Mouse (Mus musculus): ENCODE data around the gene Inca1. TPM values are rescaled to one million over a fixed set of nuclear protein-coding genes. Genes with fewer than 3 reads are reported as not detected.
A peak's percentile ranks its signal among the peaks of the same experiment; 100 is the strongest.

Inca1 gene
- polyA plus RNA-seq, 1 experiment from 2014 or later: 0.75 TPM

GRCm38 (mm10) chr11:70646691-70647650, 53.0 kb downstream of the Inca1 start, which contains the start of the genes Rnf167 and Slc25a11:
Gene Rnf167 (plus strand): TSS chr11:70647235.
Gene Slc25a11 (minus strand): TSS chr11:70647479.
- peaks cover 66% of the 10 kb centered on the region for H3K36me3 ChIP-seq
- WGBS: under 1% methylated on average over 63 of the region's 63 CpGs

GRCm38 (mm10) chr11:70646259-70646555, 53.7 kb downstream of the Inca1 start:
- Histone ChIP-seq H3K9ac (peak overlapping the region; percentile 90), H3K4me3 (peak overlapping the region; percentile 87), H3K4me1 (replicated peaks) (peaks cover 42% of the 10 kb centered on the region), H3K27me3 (no peaks in the 10 kb centered on the region), H3K4me2 (peak overlapping the region; percentile 100), H3K36me3 (peaks cover 59% of the 10 kb centered on the region), H3K9me3 (no peaks in the 10 kb centered on the region), H3K27ac (replicated peaks) (peak overlapping the region; percentile 91)
- ATAC-seq (ENCODE audit: low read depth): no peak
- WGBS: 16% methylated on average over 3 of the region's 3 CpGs

More at GRCm38 (mm10) chr11:70646691-70647650, 53.0 kb downstream of the Inca1 start, which contains the start of the genes Rnf167 and Slc25a11:
- H3K9ac ChIP-seq: peak within 1 kb of the TSS; percentile 93
- H3K9me3 ChIP-seq: no peaks in the 10 kb centered on the region
- peak; percentile 91 for ATAC-seq (ENCODE audit: low read depth)
- H3K27me3 ChIP-seq: no peaks in the 10 kb centered on the region
- H3K27ac ChIP-seq (replicated peaks): peak within 1 kb of the TSS; percentile 94
- H3K4me1 ChIP-seq (replicated peaks): peaks cover 50% of the 10 kb centered on the region
- H3K4me2 ChIP-seq: peak within 1 kb of the TSS; percentile 100
- peak within 1 kb of the TSS; percentile 87 for H3K4me3 ChIP-seq

GRCm38 (mm10) chr11:70645461-70646258, 54.3 kb downstream of the Inca1 start:
- H3K9me3 ChIP-seq: no peaks in the 10 kb centered on the region
- peak overlapping the region; percentile 100 for H3K4me2 ChIP-seq
- H3K36me3 ChIP-seq: peaks cover 53% of the 10 kb centered on the region
- no peaks in the 10 kb centered on the region for H3K27me3 ChIP-seq
- H3K4me1 ChIP-seq (replicated peaks): peaks cover 37% of the 10 kb centered on the region
- 94% methylated on average over 12 of the region's 12 CpGs for WGBS
- peak overlapping the region; percentile 91; the same call in 1 of the 2 replicates for H3K27ac ChIP-seq (replicated peaks)
- H3K4me3 ChIP-seq: peak overlapping the region; percentile 87
- H3K9ac ChIP-seq: peak overlapping the region; percentile 90
- no peak for ATAC-seq (ENCODE audit: low read depth)

GRCm38 (mm10) chr11:70644564-70645103, 55.3 kb downstream of the Inca1 start:
- Histone ChIP-seq H3K4me2 (no peak overlapping the region), H3K9ac (0 out of 2 replicates have a peak overlapping the region, but pooled peaks have one; percentile 13)
- no peak for ATAC-seq (ENCODE audit: low read depth)

GRCm38 (mm10) chr11:70643051-70643450, 56.9 kb downstream of the Inca1 start:
- H3K9me3 ChIP-seq: no peaks in the 10 kb centered on the region
- no peak for ATAC-seq (ENCODE audit: low read depth)
- peaks cover 34% of the 10 kb centered on the region for H3K36me3 ChIP-seq
- H3K4me3 ChIP-seq: no peak overlapping the region
- H3K9ac ChIP-seq: no peak overlapping the region
- no peaks in the 10 kb centered on the region for H3K27me3 ChIP-seq
- peaks cover 21% of the 10 kb centered on the region for H3K4me1 ChIP-seq (replicated peaks)
- H3K27ac ChIP-seq (replicated peaks): no peak overlapping the region
- H3K4me2 ChIP-seq: no peak overlapping the region
- 90% methylated on average over 6 of the region's 6 CpGs for WGBS

More at GRCm38 (mm10) chr11:70644564-70645103, 55.3 kb downstream of the Inca1 start:
- Histone ChIP-seq H3K27ac (replicated peaks) (no peak overlapping the region), H3K27me3 (no peaks in the 10 kb centered on the region), H3K4me1 (replicated peaks) (peaks cover 34% of the 10 kb centered on the region), H3K4me3 (no peak overlapping the region), H3K36me3 (peaks cover 43% of the 10 kb centered on the region), H3K9me3 (no peaks in the 10 kb centered on the region)
- 98% methylated on average over 8 of the region's 8 CpGs for WGBS

- no peaks in the 10 kb centered on the region for H3K9me3 ChIP-seq
- no peak for ATAC-seq (ENCODE audit: low read depth)
These were observed 58.7 kb downstream of the Inca1 start for GRCm38 (mm10) chr11:70641241-70641640.

GRCm38 (mm10) chr11:70639976-70640375, 60.0 kb downstream of the Inca1 start:
- ATAC-seq (ENCODE audit: low read depth): no peak
- 89% methylated on average over 8 of the region's 8 CpGs for WGBS

More at GRCm38 (mm10) chr11:70641241-70641640, 58.7 kb downstream of the Inca1 start:
- H3K9ac ChIP-seq: no peak overlapping the region
- no peak overlapping the region for H3K4me3 ChIP-seq
- H3K27ac ChIP-seq (replicated peaks): no peak overlapping the region
- H3K36me3 ChIP-seq: peaks cover 34% of the 10 kb centered on the region
- no peaks in the 10 kb centered on the region for H3K27me3 ChIP-seq
- 85% methylated on average over 7 of the region's 7 CpGs for WGBS
- no peak overlapping the region for H3K4me2 ChIP-seq
- peaks cover 13% of the 10 kb centered on the region for H3K4me1 ChIP-seq (replicated peaks)

GRCm38 (mm10) chr11:70638714-70639278, 61.2 kb downstream of the Inca1 start, which contains the start of gene Gp1ba:
Gene Gp1ba (plus strand): TSS chr11:70639122.
- WGBS: 59% methylated on average over 5 of the region's 5 CpGs

More at GRCm38 (mm10) chr11:70639976-70640375, 60.0 kb downstream of the Inca1 start:
- Histone ChIP-seq H3K9me3 (no peaks in the 10 kb centered on the region), H3K36me3 (peaks cover 26% of the 10 kb centered on the region), H3K9ac (no peak overlapping the region), H3K27ac (replicated peaks) (no peak overlapping the region), H3K4me1 (replicated peaks) (peaks cover under 1% of the 10 kb centered on the region; the same call in 1 of the 2 replicates), H3K4me2 (no peak overlapping the region), H3K27me3 (no peaks in the 10 kb centered on the region), H3K4me3 (no peak overlapping the region)

More at GRCm38 (mm10) chr11:70638714-70639278, 61.2 kb downstream of the Inca1 start, which contains the start of gene Gp1ba:
- Histone ChIP-seq H3K36me3 (peaks cover 14% of the 10 kb centered on the region), H3K4me2 (no peak within 1 kb of the TSS), H3K27ac (replicated peaks) (no peak within 1 kb of the TSS), H3K9ac (no peak within 1 kb of the TSS), H3K4me1 (replicated peaks) (no peaks in the 10 kb centered on the region), H3K9me3 (no peaks in the 10 kb centered on the region), H3K4me3 (no peak within 1 kb of the TSS), H3K27me3 (no peaks in the 10 kb centered on the region)
- no peak for ATAC-seq (ENCODE audit: low read depth)

Small RNAs within 50 kb of the gene (microRNA-seq; reads per million reads assigned to microRNA genes)
- not detected for gene Mir6925

Other genes with a start within 250 kb of the Inca1 start
- 45.3 and 46.0 TPM in 2 replicates for gene Med11, start 248.2 kb downstream of the Inca1 start, polyA plus RNA-seq (2015; fragmentation: Nextera tagmentation; extraction: Ambion mirVana)
- 1.2 and 1.5 TPM in 2 replicates for gene Zmynd15, start 240.7 kb downstream of the Inca1 start, polyA plus RNA-seq (2015; fragmentation: Nextera tagmentation; extraction: Ambion mirVana)
- gene Cxcl16, start 240.2 kb downstream of the Inca1 start, polyA plus RNA-seq (2015; fragmentation: Nextera tagmentation; extraction: Ambion mirVana): 7.2 and 8.9 TPM in 2 replicates
- gene Tm4sf5, start 194.9 kb downstream of the Inca1 start, polyA plus RNA-seq (2015; fragmentation: Nextera tagmentation; extraction: Ambion mirVana): 0.52 and 1.8 TPM in 2 replicates
- gene Vmo1, start 185.5 kb downstream of the Inca1 start, polyA plus RNA-seq (2015; fragmentation: Nextera tagmentation; extraction: Ambion mirVana): 0.31 TPM in 1 of 2 replicates, not detected in the other
- gene Gltpd2, start 181.0 kb downstream of the Inca1 start, polyA plus RNA-seq (2015; fragmentation: Nextera tagmentation; extraction: Ambion mirVana): 0.42 and 0.52 TPM in 2 replicates
- gene Psmb6, start 174.8 kb downstream of the Inca1 start, polyA plus RNA-seq (2015; fragmentation: Nextera tagmentation; extraction: Ambion mirVana): 814 and 884 TPM in 2 replicates
- gene Gm40193, start 167.2 kb downstream of the Inca1 start, polyA plus RNA-seq (2015; fragmentation: Nextera tagmentation; extraction: Ambion mirVana): not detected in 2 replicates
- gene Pld2, start 160.1 kb downstream of the Inca1 start, polyA plus RNA-seq (2015; fragmentation: Nextera tagmentation; extraction: Ambion mirVana): 7.4 and 8.8 TPM in 2 replicates
- gene Mink1, start 137.3 kb downstream of the Inca1 start, polyA plus RNA-seq (2015; fragmentation: Nextera tagmentation; extraction: Ambion mirVana): 18.0 TPM in 2 replicates
- gene 4930544D05Rik, start 84.3 kb downstream of the Inca1 start, polyA plus RNA-seq (2015; fragmentation: Nextera tagmentation; extraction: Ambion mirVana): not detected in 2 replicates
- gene Chrne, start 80.9 kb downstream of the Inca1 start, polyA plus RNA-seq (2015; fragmentation: Nextera tagmentation; extraction: Ambion mirVana): 0.38 TPM in 1 of 2 replicates, not detected in the other
- gene Gp1ba, start 61.0 kb downstream of the Inca1 start, polyA plus RNA-seq (2015; fragmentation: Nextera tagmentation; extraction: Ambion mirVana): 0.14 and 0.45 TPM in 2 replicates
- 101 and 106 TPM in 2 replicates for gene Rnf167, start 52.9 kb downstream of the Inca1 start, polyA plus RNA-seq (2015; fragmentation: Nextera tagmentation; extraction: Ambion mirVana)
- gene Slc25a11, start 52.7 kb downstream of the Inca1 start, polyA plus RNA-seq (2015; fragmentation: Nextera tagmentation; extraction: Ambion mirVana): 150 and 153 TPM in 2 replicates
- 970 and 979 TPM in 2 replicates for gene Pfn1, start 45.5 kb downstream of the Inca1 start, polyA plus RNA-seq (2015; fragmentation: Nextera tagmentation; extraction: Ambion mirVana)
- 9.4 and 14.9 TPM in 2 replicates for gene Eno3, start 43.0 kb downstream of the Inca1 start, polyA plus RNA-seq (2015; fragmentation: Nextera tagmentation; extraction: Ambion mirVana)
- 169 and 172 TPM in 2 replicates for gene Spag7, start 30.7 kb downstream of the Inca1 start, polyA plus RNA-seq (2015; fragmentation: Nextera tagmentation; extraction: Ambion mirVana)
- gene Camta2, start 12.1 kb downstream of the Inca1 start, polyA plus RNA-seq (2015; fragmentation: Nextera tagmentation; extraction: Ambion mirVana): 16.9 and 19.5 TPM in 2 replicates
- 1.5 TPM in 2 replicates for gene Kif1c, start 393 bp upstream of the Inca1 start, polyA plus RNA-seq (2015; fragmentation: Nextera tagmentation; extraction: Ambion mirVana)
- 14.7 and 15.6 TPM in 2 replicates for gene Zfp3, start 64.1 kb upstream of the Inca1 start, polyA plus RNA-seq (2015; fragmentation: Nextera tagmentation; extraction: Ambion mirVana)
- not detected in 2 replicates for gene Scimp, start 112.4 kb upstream of the Inca1 start, polyA plus RNA-seq (2015; fragmentation: Nextera tagmentation; extraction: Ambion mirVana)
- gene Rabep1, start 144.6 kb upstream of the Inca1 start, polyA plus RNA-seq (2015; fragmentation: Nextera tagmentation; extraction: Ambion mirVana): 80.3 and 86.9 TPM in 2 replicates

Measured in neural tube, embryonic 13.5 days (tissue).